Mouse (Mus musculus): ENCODE results near the gene Smoc2. TPM values are rescaled to one million over a fixed set of nuclear protein-coding genes. Genes with fewer than 3 reads are reported as not detected.

Gene Smoc2
- total and polyA plus RNA-seq, 2 experiments from 2014 or later, result 8.6 to 10.4 TPM

DNA sequence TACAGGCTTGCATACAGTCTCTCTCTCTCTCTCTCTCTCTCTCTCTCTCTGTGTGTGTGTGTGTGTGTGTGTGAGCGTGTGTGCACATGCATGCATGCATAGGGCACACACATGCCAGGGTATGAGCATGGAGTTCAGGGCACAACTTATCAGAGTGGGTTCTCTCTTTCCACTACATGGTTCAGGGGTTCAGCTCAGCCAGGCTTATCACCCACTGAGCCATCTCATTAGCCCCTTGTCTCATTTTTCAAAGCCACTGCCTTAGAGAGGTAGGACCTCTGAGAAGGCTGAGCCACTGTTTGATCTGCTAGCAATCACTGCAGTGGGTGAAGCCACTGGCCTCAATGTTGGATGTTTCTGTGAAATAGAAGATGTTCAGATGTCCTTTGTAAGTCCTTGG, 82.2 kb downstream of the Smoc2 start:
- Histone ChIP-seq H3K36me3 (ENCODE audit: insufficient read depth, low read length) (no peaks in the 10 kb centered on the region), H3K27ac (no peak overlapping the region), H3K4me3 (ENCODE audit: low read length) (no peak overlapping the region), H3K4me2 (ENCODE audit: low read depth, low read length) (no peak overlapping the region), H3K9ac (replicated peaks; ENCODE audit: low read length) (no peak overlapping the region), H3K9me3 (ENCODE audit: low read length) (no peaks in the 10 kb centered on the region), H3K4me1 (ENCODE audit: insufficient read depth, low read length) (no peaks in the 10 kb centered on the region), H3K27me3 (ENCODE audit: insufficient read depth, low read length) (no peaks in the 10 kb centered on the region)
- 91% methylated on average over 1 of the region's 1 CpGs for WGBS
- DNase-seq (ENCODE audit: low spot score), result no peak
- no peak for TF ChIP-seq CTCF (IDR thresholded peaks at IDR 0.05; ENCODE audit: low read depth)
- no peak for ATAC-seq

DNA sequence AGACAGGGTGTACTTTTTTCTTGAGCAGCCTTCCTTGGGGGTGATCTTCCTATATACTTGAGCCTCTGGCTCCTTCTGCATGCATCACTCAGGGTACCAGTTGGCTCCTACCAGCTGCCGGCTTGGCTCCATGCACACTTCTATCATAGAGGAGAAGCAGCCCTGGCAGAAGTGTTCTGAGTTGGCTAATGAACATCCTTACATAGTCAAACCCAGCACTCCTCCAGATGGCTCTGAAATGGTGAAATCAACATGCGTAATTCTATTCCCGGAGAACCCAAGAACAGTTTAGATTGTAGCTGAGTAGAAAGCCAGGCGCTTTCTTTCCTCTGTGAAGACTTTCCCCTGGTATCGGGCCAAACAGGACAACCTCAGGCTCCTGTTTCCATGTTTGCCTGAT, 91.2 kb downstream of the Smoc2 start:
- WGBS, result 77% methylated on average over 5 of the region's 5 CpGs
- no peak for TF ChIP-seq CTCF (IDR thresholded peaks at IDR 0.05; ENCODE audit: low read depth)
- H3K4me3 ChIP-seq (ENCODE audit: low read length), result no peak overlapping the region
- no peak overlapping the region for H3K27ac ChIP-seq
- DNase-seq (ENCODE audit: low spot score) (peak; percentile 34), ATAC-seq (no peak)
- H3K9me3 ChIP-seq (ENCODE audit: low read length), result no peaks in the 10 kb centered on the region
- no peaks in the 10 kb centered on the region for H3K36me3 ChIP-seq (ENCODE audit: insufficient read depth, low read length)
- H3K27me3 ChIP-seq (ENCODE audit: insufficient read depth, low read length), result no peaks in the 10 kb centered on the region
- H3K4me1 ChIP-seq (ENCODE audit: insufficient read depth, low read length), result peaks cover 11% of the 10 kb centered on the region
- H3K9ac ChIP-seq (replicated peaks; ENCODE audit: low read length), result no peak overlapping the region
- H3K4me2 ChIP-seq (ENCODE audit: low read depth, low read length), result no peak overlapping the region

DNA sequence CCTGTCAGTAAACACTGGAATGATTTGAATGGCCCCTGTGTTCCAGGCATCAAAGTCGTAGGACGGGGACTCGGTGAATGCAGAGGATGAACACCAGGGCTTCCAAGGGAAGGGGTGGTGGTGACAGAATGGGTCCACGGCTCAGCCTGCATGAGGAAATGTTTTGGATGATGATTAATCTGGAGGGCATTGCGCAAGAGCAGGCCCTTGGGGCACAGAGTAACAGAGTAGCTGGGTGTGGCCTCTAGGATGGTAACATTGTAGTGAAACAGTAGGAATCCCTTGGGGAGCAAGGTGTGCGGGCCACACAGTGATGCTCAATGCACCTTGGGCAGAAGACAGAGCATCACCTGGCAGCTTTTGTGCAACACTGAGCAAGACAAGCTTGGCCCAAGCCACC, 92.3 kb downstream of the Smoc2 start:
- DNase-seq (ENCODE audit: low spot score) (no peak), ATAC-seq (no peak)
- H3K27ac ChIP-seq, result no peak overlapping the region
- no peaks in the 10 kb centered on the region for H3K9me3 ChIP-seq (ENCODE audit: low read length)
- TF ChIP-seq CTCF (IDR thresholded peaks at IDR 0.05; ENCODE audit: low read depth), result no peak
- H3K36me3 ChIP-seq (ENCODE audit: insufficient read depth, low read length), result no peaks in the 10 kb centered on the region
- no peak overlapping the region for H3K9ac ChIP-seq (replicated peaks; ENCODE audit: low read length)
- H3K4me2 ChIP-seq (ENCODE audit: low read depth, low read length), result no peak overlapping the region
- H3K4me3 ChIP-seq (ENCODE audit: low read length), result no peak overlapping the region
- H3K4me1 ChIP-seq (ENCODE audit: insufficient read depth, low read length), result peaks cover 11% of the 10 kb centered on the region
- 75% methylated on average over 6 of the region's 6 CpGs for WGBS
- no peaks in the 10 kb centered on the region for H3K27me3 ChIP-seq (ENCODE audit: insufficient read depth, low read length)

DNA sequence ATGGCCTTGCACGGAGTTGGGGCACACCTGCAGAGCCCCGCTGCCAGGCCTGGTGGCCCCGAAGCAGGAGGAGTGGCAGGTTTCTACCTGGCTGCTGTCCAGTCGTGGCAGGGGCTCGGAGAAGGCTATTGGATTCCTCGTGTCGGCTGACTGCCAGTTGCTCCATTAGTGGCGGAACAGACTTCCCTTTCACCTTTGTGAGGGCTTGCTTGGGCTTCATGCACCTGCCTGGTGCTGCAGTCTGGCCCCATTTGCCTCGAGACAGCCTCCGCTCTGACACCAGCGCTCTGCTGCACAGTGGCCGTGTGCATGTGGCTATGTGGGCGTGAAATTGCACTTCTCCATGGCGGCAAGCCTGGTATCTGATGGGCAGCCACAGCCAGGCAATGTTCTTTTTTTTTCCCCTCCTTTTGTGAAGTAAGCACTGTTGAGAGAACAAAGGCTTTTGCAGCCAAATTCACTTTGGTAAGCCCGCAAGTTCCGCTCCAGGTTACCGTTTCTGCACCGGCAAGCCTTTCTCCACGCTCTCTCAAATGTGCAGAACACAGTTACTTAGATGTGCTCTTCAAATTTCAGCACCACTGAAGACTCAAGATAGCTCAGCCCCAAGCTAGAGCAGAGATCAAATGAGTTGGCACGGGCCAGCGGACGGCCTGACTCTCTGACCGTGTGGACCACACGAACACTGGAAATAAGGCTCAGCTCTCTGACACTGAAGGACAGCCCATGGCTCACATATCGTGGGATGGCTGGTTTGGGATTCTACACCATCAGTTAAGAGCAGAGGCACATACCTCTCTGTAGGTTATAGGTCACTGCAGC, 93.2 kb downstream of the Smoc2 start:
- peak; percentile 77 for ATAC-seq
- Histone ChIP-seq H3K4me2 (ENCODE audit: low read depth, low read length) (peak overlapping the region; percentile 32; the same call in 1 of the 2 replicates), H3K9ac (replicated peaks; ENCODE audit: low read length) (no peak overlapping the region), H3K36me3 (ENCODE audit: insufficient read depth, low read length) (no peaks in the 10 kb centered on the region), H3K27me3 (ENCODE audit: insufficient read depth, low read length) (no peaks in the 10 kb centered on the region), H3K27ac (no peak overlapping the region), H3K9me3 (ENCODE audit: low read length) (no peaks in the 10 kb centered on the region), H3K4me3 (ENCODE audit: low read length) (no peak overlapping the region), H3K4me1 (ENCODE audit: insufficient read depth, low read length) (peaks cover 11% of the 10 kb centered on the region)
- whole genome bisulfite sequencing, result 29% methylated on average over 25 of the region's 25 CpGs
- DNase-seq (ENCODE audit: low spot score), result peak; percentile 59
- TF ChIP-seq CTCF (IDR thresholded peaks at IDR 0.05; ENCODE audit: low read depth), result no peak

DNA sequence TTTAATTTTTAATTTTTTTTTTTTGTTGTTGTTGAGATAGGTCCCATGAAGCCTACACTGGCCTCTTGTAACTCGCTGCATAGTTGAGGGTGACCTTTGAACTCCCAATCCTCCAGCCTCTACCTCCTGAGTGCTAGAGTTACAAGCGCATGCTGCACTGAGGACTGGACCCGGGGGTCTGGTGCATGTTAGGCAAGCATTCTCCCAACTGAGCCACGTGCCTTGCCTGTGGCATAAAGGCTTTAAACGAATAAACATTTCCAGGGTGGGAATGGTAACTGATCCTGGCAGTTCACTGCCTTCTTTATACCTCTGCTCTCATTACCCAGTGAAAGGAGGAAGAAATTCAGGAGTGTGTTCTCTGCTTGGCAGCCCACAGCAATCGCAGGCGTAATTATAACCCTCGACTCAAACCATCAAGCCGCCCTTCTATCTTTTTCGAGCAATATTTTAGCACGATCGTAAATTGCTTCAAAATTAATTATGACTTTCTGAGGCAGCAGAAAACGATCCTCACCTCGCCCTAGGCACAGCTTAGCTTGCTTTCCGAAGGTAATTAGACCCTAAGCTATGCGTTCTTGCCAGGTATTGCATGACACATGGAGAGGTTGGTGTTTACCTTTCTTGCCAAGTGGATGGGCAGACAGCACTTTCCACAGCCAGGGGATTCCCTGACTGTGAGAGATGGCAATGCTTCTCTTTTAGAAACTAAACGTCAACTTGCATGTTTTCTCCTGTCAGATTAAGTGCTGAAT, 99.6 kb downstream of the Smoc2 start:
- Histone ChIP-seq H3K27ac (no peak overlapping the region), H3K9ac (replicated peaks; ENCODE audit: low read length) (no peak overlapping the region), H3K4me1 (ENCODE audit: insufficient read depth, low read length) (no peaks in the 10 kb centered on the region), H3K9me3 (ENCODE audit: low read length) (no peaks in the 10 kb centered on the region), H3K27me3 (ENCODE audit: insufficient read depth, low read length) (no peaks in the 10 kb centered on the region), H3K4me3 (ENCODE audit: low read length) (no peak overlapping the region), H3K4me2 (ENCODE audit: low read depth, low read length) (no peak overlapping the region), H3K36me3 (ENCODE audit: insufficient read depth, low read length) (no peaks in the 10 kb centered on the region)
- WGBS, result 66% methylated on average over 17 of the region's 17 CpGs
- TF ChIP-seq CTCF (IDR thresholded peaks at IDR 0.05; ENCODE audit: low read depth), result no peak
- no peak for DNase-seq (ENCODE audit: low spot score)
- no peak for ATAC-seq

DNA sequence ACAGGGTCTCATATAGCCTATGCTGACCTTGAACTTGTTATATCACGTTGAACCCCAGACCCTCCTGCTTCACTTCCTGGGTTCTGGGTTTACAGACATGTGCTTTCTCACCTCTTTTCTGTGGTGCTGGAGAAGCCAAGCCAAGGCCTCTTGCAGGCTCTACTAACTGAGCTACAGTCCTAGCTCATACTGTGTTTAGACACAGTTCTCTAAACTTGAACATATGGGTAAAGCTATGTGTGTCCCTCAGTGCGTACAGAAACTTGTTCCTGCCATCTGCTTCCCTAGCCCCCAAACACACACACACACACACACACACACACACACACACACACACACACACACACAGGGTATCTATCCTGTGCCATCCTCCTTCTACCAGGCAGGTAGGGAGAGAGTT, 100.2 kb downstream of the Smoc2 start:
- 77% methylated on average over 2 of the region's 2 CpGs for WGBS
- Histone ChIP-seq H3K27ac (no peak overlapping the region), H3K4me1 (ENCODE audit: insufficient read depth, low read length) (no peaks in the 10 kb centered on the region), H3K36me3 (ENCODE audit: insufficient read depth, low read length) (no peaks in the 10 kb centered on the region), H3K9ac (replicated peaks; ENCODE audit: low read length) (no peak overlapping the region), H3K27me3 (ENCODE audit: insufficient read depth, low read length) (no peaks in the 10 kb centered on the region), H3K4me3 (ENCODE audit: low read length) (no peak overlapping the region), H3K9me3 (ENCODE audit: low read length) (no peaks in the 10 kb centered on the region), H3K4me2 (ENCODE audit: low read depth, low read length) (no peak overlapping the region)
- no peak for ATAC-seq
- no peak for TF ChIP-seq CTCF (IDR thresholded peaks at IDR 0.05; ENCODE audit: low read depth)
- no peak for DNase-seq (ENCODE audit: low spot score)

DNA sequence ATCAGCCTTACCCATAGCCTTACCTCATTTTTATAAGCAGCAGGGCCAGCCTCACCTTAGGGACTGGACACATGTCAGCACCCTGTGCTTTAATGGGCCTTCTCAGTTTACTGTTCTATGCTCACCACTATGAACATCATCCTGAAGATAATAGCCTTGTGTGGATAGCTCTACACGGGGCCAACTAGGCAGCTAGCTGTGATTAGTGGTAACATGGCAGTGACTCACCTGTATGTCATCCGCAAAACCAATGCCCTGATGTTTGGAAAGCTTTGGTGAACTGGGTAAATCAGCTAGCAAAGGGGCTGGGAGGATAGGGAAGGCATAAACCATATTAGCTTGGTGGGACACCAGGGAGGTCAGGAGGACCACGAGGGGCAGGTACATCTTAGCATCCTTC, 100.7 kb downstream of the Smoc2 start:
- Histone ChIP-seq H3K27ac (no peak overlapping the region), H3K27me3 (ENCODE audit: insufficient read depth, low read length) (no peaks in the 10 kb centered on the region), H3K9me3 (ENCODE audit: low read length) (no peaks in the 10 kb centered on the region), H3K9ac (replicated peaks; ENCODE audit: low read length) (no peak overlapping the region), H3K4me3 (ENCODE audit: low read length) (no peak overlapping the region), H3K4me1 (ENCODE audit: insufficient read depth, low read length) (no peaks in the 10 kb centered on the region), H3K36me3 (ENCODE audit: insufficient read depth, low read length) (no peaks in the 10 kb centered on the region), H3K4me2 (ENCODE audit: low read depth, low read length) (no peak overlapping the region)
- no peak for TF ChIP-seq CTCF (IDR thresholded peaks at IDR 0.05; ENCODE audit: low read depth)
- 91% methylated on average over 3 of the region's 3 CpGs for WGBS
- DNase-seq (ENCODE audit: low spot score) (no peak), ATAC-seq (no peak)
